Mouse (Mus musculus) small intestine, adult 2 months (tissue): ENCODE data around the gene Txnip. TPM values are rescaled to one million over a fixed set of nuclear protein-coding genes. Genes with fewer than 3 reads are reported as not detected.

Experiments used
- H3K27ac ChIP-seq: fragments of 200-500 bp; 2 replicates; pipeline ENCODE4 v1.5.1; 2012; ENCODE audit warnings: low read depth, low read length, control low read depth, inconsistent platforms; ENCODE audit not compliant: insufficient read depth
- H3K27me3 ChIP-seq: fragments of 200-500 bp; 2 replicates; pipeline ENCODE4 v1.6.1; 2012; ENCODE audit warnings: mild to moderate bottlenecking, moderate library complexity, low read length, inconsistent platforms; ENCODE audit not compliant: control insufficient read depth, insufficient read depth
- H3K36me3 ChIP-seq: fragments of 200-500 bp; 2 replicates; pipeline ENCODE4 v1.6.1; 2012; ENCODE audit warnings: mild to moderate bottlenecking, low read length, control low read depth, inconsistent platforms; ENCODE audit not compliant: control insufficient read depth, insufficient read depth
- H3K4me1 ChIP-seq: fragments of 200-500 bp; 2 replicates; pipeline ENCODE4 v1.6.1; 2012; ENCODE audit warnings: low read length, inconsistent platforms, mixed read lengths; ENCODE audit not compliant: control insufficient read depth, insufficient read depth, insufficient read length
- H3K4me3 ChIP-seq: fragments of 200-500 bp; 2 replicates; pipeline ENCODE4 v1.5.1; 2012; ENCODE audit warnings: low read depth, mild to moderate bottlenecking, control low read depth, inconsistent platforms, low read length, moderate library complexity
- CTCF ChIP-seq: fragments of 200-500 bp; IDR thresholded peaks from 2 replicates; pipeline ENCODE4 v1.5.1; 2012; ENCODE audit warnings: low read depth, mild to moderate bottlenecking, control low read depth, inconsistent platforms, low read length, moderate library complexity, mixed read lengths; ENCODE audit not compliant: insufficient replicate concordance, insufficient read length; ENCODE audit errors: extremely low read depth
- POLR2A ChIP-seq: fragments of 200-500 bp; IDR thresholded peaks from 2 replicates; pipeline ENCODE4 v1.6.1; 2012; ENCODE audit warnings: low read depth, mild to moderate bottlenecking, control low read depth, inconsistent platforms, low read length, moderate library complexity
- WGBS: fragments of 180-500 bp; shearing (Covaris S2); methylation state at CpG from one replicate; pipeline ENCODE4 v1.1.7; 2018; 5-methylcytosine and 5-hydroxymethylcytosine counted together
- polyA plus RNA-seq: library from polyadenylated mRNA; depleted of rRNA; stranded (reverse); fragments of >200 nt; gene quantifications from 2 replicates; pipeline ENCODE4 v1.2.3, GENCODE M21; 2012

The Txnip gene
- polyA plus RNA-seq, 1 experiment: 384 TPM

DNA sequence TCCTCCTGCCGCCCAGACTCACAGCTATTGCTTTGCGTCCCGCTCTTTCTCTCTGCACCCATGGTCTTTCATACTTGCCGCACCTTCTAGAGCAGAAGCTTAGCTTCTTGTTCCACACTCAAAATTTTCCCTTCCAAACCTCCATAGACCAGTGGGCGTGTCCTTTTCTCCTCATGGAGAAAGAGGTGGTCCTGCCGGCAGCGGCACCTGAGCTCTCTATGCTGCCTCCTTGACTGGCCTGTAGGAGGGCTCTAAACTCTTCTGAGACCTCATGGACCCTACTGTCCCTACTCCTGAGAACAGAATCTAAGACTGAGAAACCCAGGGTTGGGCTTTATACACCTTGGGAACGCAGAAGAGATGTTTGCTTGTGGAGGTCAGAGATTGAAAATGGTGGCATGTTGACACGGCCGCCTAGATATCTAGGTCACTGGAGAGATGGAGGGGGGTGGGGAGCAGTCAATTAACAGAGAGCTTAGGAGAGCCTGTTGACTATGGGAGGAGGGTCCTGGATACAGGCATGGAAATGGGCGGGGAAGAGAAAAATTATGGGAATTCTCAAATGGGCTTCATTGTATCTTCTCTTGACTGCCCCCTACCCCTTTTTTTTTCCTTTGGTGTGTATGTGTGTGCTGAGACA, 12.3 kb downstream of the Txnip start:
- 95% methylated on average over 11 of the region's 11 CpGs for whole genome bisulfite sequencing
- Histone ChIP-seq H3K4me1 (peaks cover 32% of the 10 kb centered on the region), H3K27me3 (no peaks in the 10 kb centered on the region), H3K4me3 (no peak overlapping the region), H3K27ac (no peak overlapping the region), H3K36me3 (no peaks in the 10 kb centered on the region)
- TF ChIP-seq CTCF (no peak), POLR2A (no peak)

- no peaks in the 10 kb centered on the region for H3K36me3 ChIP-seq
- TF ChIP-seq CTCF (no peak), POLR2A (no peak)
- no peaks in the 10 kb centered on the region for H3K27me3 ChIP-seq
- peaks cover 35% of the 10 kb centered on the region for H3K4me1 ChIP-seq
- WGBS: 72% methylated on average over 7 of the region's 7 CpGs
- no peak overlapping the region for H3K4me3 ChIP-seq
- H3K27ac ChIP-seq: no peak overlapping the region
Observed at GRCm38 (mm10) chr3:96570643-96571042, 12.9 kb downstream of the Txnip start.

- H3K36me3 ChIP-seq: no peaks in the 10 kb centered on the region
- H3K27me3 ChIP-seq: no peaks in the 10 kb centered on the region
- H3K27ac ChIP-seq: peak overlapping the region; percentile 48; the same call in 1 of the 2 replicates
- H3K4me1 ChIP-seq: peaks cover 35% of the 10 kb centered on the region
- TF ChIP-seq CTCF (no peak), POLR2A (no peak)
- WGBS: 38% methylated on average over 2 of the region's 2 CpGs
- H3K4me3 ChIP-seq: no peak overlapping the region
Observed at GRCm38 (mm10) chr3:96571336-96571735, 13.6 kb downstream of the Txnip start.

DNA sequence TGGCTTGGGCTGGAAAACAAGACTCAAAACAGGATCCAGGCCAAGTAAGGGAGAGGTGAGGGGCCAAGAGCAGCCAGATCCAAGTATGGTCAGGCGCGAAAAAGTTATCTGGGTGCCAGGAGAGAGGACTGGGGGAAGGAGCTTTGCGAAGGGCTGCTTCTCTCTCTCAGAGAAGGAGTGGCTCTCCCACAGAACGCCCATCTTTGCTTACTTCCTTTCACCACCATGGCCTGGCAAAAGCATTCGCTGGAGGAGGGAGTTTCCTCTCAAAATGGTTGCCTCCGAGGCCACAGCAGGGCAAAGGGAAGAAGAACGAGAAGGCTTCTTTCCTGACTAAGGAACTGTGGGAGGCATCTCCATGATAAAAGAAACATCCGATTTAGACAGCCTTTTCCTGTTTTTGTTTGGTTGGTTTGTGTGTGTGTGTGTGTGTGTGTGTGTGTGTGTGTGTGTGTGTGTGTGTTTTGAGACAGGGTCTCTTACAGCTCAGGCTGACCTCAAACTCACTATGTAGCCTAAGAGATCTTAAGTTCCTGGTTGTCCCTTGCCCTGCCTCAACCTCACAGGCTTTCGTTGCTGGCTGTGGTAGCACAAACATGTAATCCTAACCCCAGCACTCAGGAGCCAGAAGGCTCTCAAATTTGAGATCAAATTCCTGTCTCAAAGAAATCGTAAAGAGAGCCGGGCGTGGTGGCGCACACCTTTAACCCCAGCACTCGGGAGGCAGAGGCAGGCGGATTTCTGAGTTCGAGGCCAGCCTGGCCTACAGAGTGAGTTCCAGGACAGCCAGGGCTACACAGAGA, 14.3 kb downstream of the Txnip start:
- peak overlapping the region; percentile 48 for H3K27ac ChIP-seq
- WGBS: 47% methylated on average over 16 of the region's 16 CpGs
- TF ChIP-seq CTCF: no peak
- no peak for TF ChIP-seq POLR2A
- peaks cover 30% of the 10 kb centered on the region for H3K4me1 ChIP-seq
- H3K27me3 ChIP-seq: no peaks in the 10 kb centered on the region
- H3K36me3 ChIP-seq: no peaks in the 10 kb centered on the region
- no peak overlapping the region for H3K4me3 ChIP-seq

DNA sequence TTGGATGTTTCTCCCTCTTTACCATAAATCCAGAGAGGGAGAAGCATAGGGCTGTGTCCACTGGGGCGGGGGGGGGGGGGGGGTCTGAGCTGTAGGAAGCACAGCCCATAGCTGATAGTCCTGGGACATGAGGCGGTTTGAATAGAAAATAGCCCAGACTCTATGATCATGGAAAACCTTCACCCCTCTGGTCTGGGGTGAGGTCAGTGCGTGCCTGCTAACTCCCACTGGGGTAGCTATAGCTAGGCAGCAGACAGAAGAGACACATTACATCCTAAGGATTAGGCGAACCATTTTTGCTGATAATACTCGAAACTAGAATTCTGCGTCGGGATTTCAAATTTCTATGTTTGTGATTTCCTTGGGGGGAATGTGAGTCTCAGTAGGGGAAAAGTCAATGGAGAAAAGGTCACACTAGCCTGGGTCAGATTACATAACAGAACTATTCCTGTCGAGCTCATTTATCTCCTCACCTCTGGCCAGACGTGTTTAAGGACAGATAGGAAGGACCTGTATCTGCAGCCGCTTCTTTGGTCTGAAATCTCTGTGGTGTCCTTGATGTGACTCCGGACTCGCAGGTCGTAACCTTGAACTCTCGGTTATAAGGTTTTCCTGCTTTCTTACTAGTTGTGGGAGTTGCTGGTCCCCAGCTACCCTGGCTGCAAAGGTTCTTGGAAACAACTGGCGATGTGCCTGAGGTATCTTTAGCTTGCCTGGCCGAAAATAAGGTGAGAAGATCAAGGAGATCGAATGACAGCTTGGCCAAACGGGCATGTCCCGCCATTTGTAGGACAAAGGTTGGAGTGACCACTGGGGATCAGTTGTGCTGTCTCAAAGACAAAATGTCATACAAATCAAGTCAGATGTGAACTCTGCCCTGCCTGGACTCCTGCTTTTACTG, 16.1 kb downstream of the Txnip start:
- Histone ChIP-seq H3K4me1 (peaks cover 31% of the 10 kb centered on the region), H3K4me3 (no peak overlapping the region), H3K36me3 (no peaks in the 10 kb centered on the region), H3K27me3 (no peaks in the 10 kb centered on the region), H3K27ac (peak overlapping the region; percentile 91)
- WGBS: 72% methylated on average over 19 of the region's 19 CpGs
- TF ChIP-seq POLR2A: no peak

GRCm38 (mm10) chr3:96575272-96575984, 17.7 kb downstream of the Txnip start:
- Histone ChIP-seq H3K4me3 (peak overlapping the region; percentile 51), H3K27me3 (no peaks in the 10 kb centered on the region), H3K4me1 (peaks cover 33% of the 10 kb centered on the region), H3K36me3 (no peaks in the 10 kb centered on the region), H3K27ac (peak overlapping the region; percentile 100)
- 23% methylated on average over 8 of the region's 8 CpGs for WGBS
- TF ChIP-seq CTCF: no peak
- no peak for TF ChIP-seq POLR2A
